Mouse (Mus musculus) kidney, embryonic 16.5 days (tissue): ENCODE measurements around the gene Lctl. TPM values are rescaled to one million over a fixed set of nuclear protein-coding genes. Genes with fewer than 3 reads are reported as not detected.
"Not testable (repeated sequence)": the region's sequence is repeated elsewhere in the genome, so short reads cannot be mapped to it uniquely, and the experiment has no call there.

ENCODE experiments used
- ATAC-seq: fragments of 200-750 bp; cut with Nextera tagmentation; 2 replicates; pipeline ENCODE4 v1.8.0; 2017; ENCODE audit warnings: moderate TSS enrichment; ENCODE audit not compliant: low FRiP score, low TSS enrichment
- H3K27ac ChIP-seq: fragments of 300-500 bp; sonication (generic); 2 replicates; pipeline ENCODE4 v1.5.1; 2014; ENCODE audit warnings: low read length
- H3K27me3 ChIP-seq: fragments of 300-500 bp; sonication (generic); 2 replicates; pipeline ENCODE4 v1.6.1; 2014; ENCODE audit warnings: low read length, control low read depth, mixed read lengths; ENCODE audit not compliant: insufficient read depth
- H3K36me3 ChIP-seq: fragments of 300-500 bp; sonication (generic); 2 replicates; pipeline ENCODE4 v1.6.1; 2014; ENCODE audit warnings: low read length, control low read depth, mixed read lengths; ENCODE audit not compliant: insufficient read depth
- H3K4me1 ChIP-seq: fragments of 300-500 bp; sonication (generic); 2 replicates; pipeline ENCODE4 v1.6.1; 2014; ENCODE audit warnings: low read length, control low read depth, mixed read lengths; ENCODE audit not compliant: insufficient read depth
- H3K4me2 ChIP-seq: fragments of 300-500 bp; sonication (generic); replicated peaks from 2 replicates; pipeline ENCODE4 v1.6.1; 2014; ENCODE audit warnings: low read depth, low read length
- H3K4me3 ChIP-seq: fragments of 300-500 bp; sonication (generic); 2 replicates; pipeline ENCODE4 v1.5.1; 2014; ENCODE audit warnings: mild to moderate bottlenecking, low read length
- H3K9ac ChIP-seq: fragments of 300-500 bp; sonication (generic); replicated peaks from 2 replicates; pipeline ENCODE4 v1.6.1; 2014; ENCODE audit warnings: low read length
- H3K9me3 ChIP-seq: fragments of 300-500 bp; sonication (generic); 2 replicates; pipeline ENCODE4 v1.6.1; 2016; ENCODE audit warnings: low read length, control low read depth
- WGBS: fragments of 180-500 bp; shearing (Covaris S2); extraction: QIAGEN DNeasy Blood & Tissue Kit; methylation state at CpG from one replicate; pipeline ENCODE4 v1.1.7; 2014; 5-methylcytosine and 5-hydroxymethylcytosine counted together
- polyA plus RNA-seq: library from polyadenylated mRNA; unstranded; fragments of >200 nt; fragmentation: Nextera tagmentation; extraction: Ambion mirVana; gene quantifications from 2 replicates; pipeline ENCODE4 v1.2.1, GENCODE M21; 2015

Gene Lctl
- polyA plus RNA-seq, 1 experiment from 2014 or later, result 0.07 TPM

DNA sequence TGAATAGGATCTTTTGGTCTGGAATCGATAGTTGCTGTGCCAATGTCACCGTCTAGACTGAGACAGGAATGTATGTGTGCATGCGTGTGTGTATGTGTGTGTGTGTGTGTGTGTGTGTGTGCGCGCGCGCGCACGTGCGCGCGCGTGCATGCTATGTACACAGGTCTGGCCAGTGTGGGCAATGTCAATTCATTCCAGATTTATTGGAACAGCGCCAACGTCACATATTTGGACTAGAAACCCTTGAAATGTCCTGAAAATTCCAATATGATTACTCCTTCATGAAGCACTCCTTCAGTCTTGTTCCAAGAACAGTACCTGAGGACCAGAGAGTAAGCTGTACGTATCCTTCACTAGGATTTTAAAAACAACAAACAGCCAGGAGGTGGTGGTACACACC lies 6.4 kb upstream of the Lctl start:
- Histone ChIP-seq H3K9ac (no peak overlapping the region), H3K27ac (no peak overlapping the region), H3K4me2 (no peak overlapping the region), H3K4me3 (no peak overlapping the region), H3K27me3 (no peaks in the 10 kb centered on the region), H3K36me3 (no peaks in the 10 kb centered on the region), H3K4me1 (no peaks in the 10 kb centered on the region), H3K9me3 (no peaks in the 10 kb centered on the region)
- no peak for ATAC-seq
- 95% methylated on average over 16 of the region's 16 CpGs for WGBS

DNA sequence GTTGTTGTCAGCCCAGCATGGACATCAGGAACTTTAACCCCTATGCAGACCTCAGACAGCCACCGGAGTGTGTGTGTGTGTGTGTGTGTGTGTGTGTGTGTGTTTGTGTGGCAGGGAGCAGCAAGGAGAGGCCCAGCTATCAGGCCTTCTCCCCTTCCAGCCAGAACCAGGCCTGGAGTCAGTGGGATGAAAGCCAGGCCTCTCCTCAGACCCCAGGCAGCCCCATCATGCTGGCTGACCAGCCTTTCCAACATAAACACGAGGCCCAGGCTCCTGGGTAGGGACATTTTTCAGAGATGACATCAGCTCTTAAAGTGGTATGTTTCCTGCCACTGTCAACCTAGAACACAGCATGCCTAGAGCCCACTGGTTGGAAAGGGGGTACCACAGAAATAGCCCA lies 2.3 kb upstream of the Lctl start:
- H3K27me3 ChIP-seq, result no peaks in the 10 kb centered on the region
- WGBS, result 36% methylated on average over 2 of the region's 2 CpGs
- no peak overlapping the region for H3K9ac ChIP-seq
- H3K4me3 ChIP-seq, result no peak overlapping the region
- no peaks in the 10 kb centered on the region for H3K36me3 ChIP-seq
- no peak for ATAC-seq
- H3K9me3 ChIP-seq, result no peaks in the 10 kb centered on the region
- H3K4me2 ChIP-seq, result no peak overlapping the region
- no peak overlapping the region for H3K27ac ChIP-seq
- no peaks in the 10 kb centered on the region for H3K4me1 ChIP-seq

DNA sequence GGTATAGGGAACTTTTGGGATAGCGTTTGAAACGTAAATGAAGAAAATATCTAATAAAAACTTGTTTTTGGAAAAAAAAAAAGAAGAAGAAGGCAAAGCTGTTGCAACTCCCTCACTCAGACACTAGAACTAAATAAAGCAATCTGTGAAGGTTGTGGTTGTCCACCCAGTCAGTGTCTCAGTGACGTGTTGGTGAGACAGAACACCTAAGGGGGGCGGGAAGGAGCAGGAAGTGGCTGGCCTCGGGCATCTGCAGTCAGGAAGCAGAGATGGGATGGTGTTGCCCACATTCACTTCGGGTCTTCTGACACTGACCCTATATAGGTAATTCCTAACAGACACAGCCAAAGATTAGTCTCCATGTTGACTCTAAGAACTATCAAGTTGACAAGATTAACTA lies 1.2 kb upstream of the Lctl start:
- WGBS, result 86% methylated on average over 6 of the region's 6 CpGs
- H3K4me3 ChIP-seq, result no peak overlapping the region
- no peak overlapping the region for H3K9ac ChIP-seq

DNA sequence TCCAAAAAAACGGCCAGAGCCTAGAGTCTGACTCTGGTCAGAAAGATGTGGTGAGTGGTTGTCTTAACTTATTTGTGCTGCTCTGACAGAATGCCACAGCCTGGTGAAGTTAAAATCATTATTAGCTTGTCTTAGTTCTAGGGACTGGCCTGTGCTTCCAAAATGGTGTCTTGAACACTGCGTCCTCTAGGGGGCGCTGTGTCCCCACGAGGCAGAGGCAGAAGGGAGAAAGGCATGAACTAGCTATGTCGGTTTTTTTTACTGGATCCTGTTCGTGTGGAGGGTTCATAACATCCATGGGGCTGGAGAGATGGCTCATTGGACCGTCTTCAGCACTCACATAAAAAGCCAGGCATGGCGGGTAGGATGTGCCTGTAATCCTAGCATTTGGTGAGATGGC lies 3.0 kb downstream of the Lctl start:
- H3K9me3 ChIP-seq, result no peaks in the 10 kb centered on the region
- H3K36me3 ChIP-seq, result no peaks in the 10 kb centered on the region
- ATAC-seq, result no peak
- H3K4me3 ChIP-seq, result no peak overlapping the region
- H3K4me2 ChIP-seq, result no peak overlapping the region
- 33% methylated on average over 8 of the region's 8 CpGs for WGBS
- H3K4me1 ChIP-seq, result no peaks in the 10 kb centered on the region
- no peak overlapping the region for H3K27ac ChIP-seq
- H3K9ac ChIP-seq, result no peak overlapping the region
- H3K27me3 ChIP-seq, result no peaks in the 10 kb centered on the region

More for the DNA sequence above, 1.2 kb upstream of the Lctl start:
- no peak for ATAC-seq
- Histone ChIP-seq H3K36me3 (no peaks in the 10 kb centered on the region), H3K4me1 (no peaks in the 10 kb centered on the region), H3K27ac (no peak overlapping the region), H3K4me2 (no peak overlapping the region), H3K9me3 (no peaks in the 10 kb centered on the region), H3K27me3 (no peaks in the 10 kb centered on the region)

DNA sequence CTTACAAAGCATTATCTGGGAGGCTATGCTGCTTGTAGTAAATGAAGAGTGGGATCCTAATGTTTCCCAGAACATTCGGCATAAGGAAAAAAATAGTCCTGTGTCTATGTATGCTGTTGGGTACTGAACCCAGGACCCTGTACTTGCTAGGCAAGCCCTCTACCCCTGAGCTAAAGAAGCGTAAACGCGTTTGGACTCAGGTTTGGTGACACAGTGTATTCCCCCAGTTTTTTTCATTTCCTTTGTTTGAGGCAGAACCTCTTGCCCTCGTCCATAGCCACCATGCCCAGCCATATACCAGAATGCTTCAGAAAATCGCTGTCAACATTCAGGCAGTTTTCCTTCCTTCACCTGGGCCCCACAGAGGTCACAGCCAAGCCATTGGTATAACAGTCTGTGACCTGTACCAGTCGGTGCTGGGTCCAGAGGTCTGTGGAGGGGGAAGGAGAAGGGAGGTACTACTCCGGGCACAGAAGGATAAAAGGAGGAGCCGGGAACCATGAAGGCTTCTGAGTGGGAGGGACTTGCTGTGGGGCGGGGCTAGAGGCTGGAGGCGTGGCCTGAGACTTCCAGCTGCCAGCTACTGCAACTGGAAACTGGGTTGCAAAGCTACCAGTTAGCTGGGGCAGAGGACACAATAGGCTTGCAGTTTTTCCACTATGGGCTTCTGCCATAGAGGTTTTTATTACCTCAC lies 3.8 kb downstream of the Lctl start:
- WGBS, result 39% methylated on average over 11 of the region's 11 CpGs
- no peak overlapping the region for H3K4me2 ChIP-seq
- 0 out of 2 replicates have a peak, but pooled peaks have one; percentile 40 for ATAC-seq
- no peak overlapping the region for H3K9ac ChIP-seq
- H3K4me3 ChIP-seq, result no peak overlapping the region
- H3K9me3 ChIP-seq, result no peaks in the 10 kb centered on the region
- H3K27ac ChIP-seq, result no peak overlapping the region
- no peaks in the 10 kb centered on the region for H3K27me3 ChIP-seq
- H3K4me1 ChIP-seq, result peaks cover under 1% of the 10 kb centered on the region; the same call in 1 of the 2 replicates
- no peaks in the 10 kb centered on the region for H3K36me3 ChIP-seq

DNA sequence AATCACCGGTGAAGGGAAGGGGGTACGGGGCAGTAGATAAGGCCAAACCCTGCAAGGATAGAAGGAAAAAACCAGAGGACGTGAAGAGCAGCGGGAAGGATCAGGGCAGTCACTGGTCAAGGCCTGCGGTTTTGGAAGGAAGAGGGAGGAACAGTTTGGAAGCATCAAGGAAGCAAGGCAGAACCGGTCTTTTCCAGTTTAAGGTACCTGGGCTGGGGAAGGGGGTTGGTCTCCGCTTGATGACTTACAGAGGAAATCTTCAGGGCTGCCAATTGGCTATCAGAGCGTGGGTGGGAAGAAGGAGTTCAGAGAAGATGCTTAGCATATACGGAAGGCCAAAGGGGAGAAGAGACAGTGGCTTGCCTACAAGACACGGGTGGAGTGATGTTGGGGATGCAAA lies 5.7 kb downstream of the Lctl start:
- Histone ChIP-seq H3K27ac (no peak overlapping the region), H3K9me3 (no peaks in the 10 kb centered on the region), H3K4me1 (peaks cover 7% of the 10 kb centered on the region; the same call in 1 of the 2 replicates), H3K27me3 (no peaks in the 10 kb centered on the region), H3K4me2 (no peak overlapping the region), H3K36me3 (no peaks in the 10 kb centered on the region), H3K4me3 (no peak overlapping the region), H3K9ac (no peak overlapping the region)
- no peak for ATAC-seq
- WGBS, result 86% methylated on average over 10 of the region's 10 CpGs

DNA sequence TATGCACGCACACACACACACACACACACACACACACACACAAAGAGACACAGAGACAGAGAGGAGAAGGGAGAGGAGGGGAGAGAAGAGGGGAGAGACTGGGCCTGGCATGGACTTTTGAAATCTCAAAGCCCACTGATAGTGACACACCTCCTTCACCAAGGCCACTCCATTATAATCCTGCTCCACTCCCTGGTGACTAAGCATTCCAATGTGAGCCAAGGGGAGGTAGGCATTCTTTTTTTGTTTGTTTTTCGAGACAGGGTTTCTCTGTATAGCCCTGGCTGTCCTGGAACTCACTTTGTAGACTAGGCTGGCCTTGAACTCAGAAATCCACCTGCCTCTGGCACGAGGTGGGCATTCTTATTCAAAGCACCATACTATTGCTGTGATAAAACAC lies 7.9 kb downstream of the Lctl start:
- H3K4me1 ChIP-seq, H3K36me3 ChIP-seq, H3K9ac ChIP-seq, H3K27me3 ChIP-seq, H3K4me3 ChIP-seq, ATAC-seq, H3K9me3 ChIP-seq, H3K27ac ChIP-seq, H3K4me2 ChIP-seq: not testable (repeated sequence)
- 63% methylated on average over 3 of the region's 3 CpGs for WGBS

DNA sequence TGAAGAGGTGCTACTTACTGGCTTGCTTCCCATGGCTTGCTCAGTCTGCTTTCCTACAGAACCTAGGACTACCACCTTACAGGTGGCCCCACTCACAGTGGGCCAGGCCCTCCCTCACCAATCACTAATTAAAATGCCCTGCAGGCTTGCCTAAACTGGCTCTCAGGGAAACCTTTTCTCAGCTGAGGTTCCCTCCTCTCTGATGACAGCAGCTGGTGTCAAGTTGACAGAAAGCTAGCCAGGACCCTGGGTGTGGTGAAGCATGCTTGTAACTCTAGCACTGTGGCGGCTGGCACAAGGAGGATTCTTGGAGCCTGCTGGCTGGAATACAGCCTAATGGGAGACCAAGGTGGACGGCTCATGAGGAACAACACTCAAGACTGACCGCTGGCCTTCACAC lies 8.4 kb downstream of the Lctl start:
- peak; percentile 66 for ATAC-seq
- Histone ChIP-seq H3K9me3 (no peaks in the 10 kb centered on the region), H3K9ac (no peak overlapping the region), H3K4me3 (no peak overlapping the region), H3K4me2 (no peak overlapping the region), H3K27ac (no peak overlapping the region), H3K27me3 (no peaks in the 10 kb centered on the region), H3K4me1 (peaks cover 7% of the 10 kb centered on the region; the same call in 1 of the 2 replicates), H3K36me3 (no peaks in the 10 kb centered on the region)
- WGBS, result 35% methylated on average over 3 of the region's 3 CpGs

DNA sequence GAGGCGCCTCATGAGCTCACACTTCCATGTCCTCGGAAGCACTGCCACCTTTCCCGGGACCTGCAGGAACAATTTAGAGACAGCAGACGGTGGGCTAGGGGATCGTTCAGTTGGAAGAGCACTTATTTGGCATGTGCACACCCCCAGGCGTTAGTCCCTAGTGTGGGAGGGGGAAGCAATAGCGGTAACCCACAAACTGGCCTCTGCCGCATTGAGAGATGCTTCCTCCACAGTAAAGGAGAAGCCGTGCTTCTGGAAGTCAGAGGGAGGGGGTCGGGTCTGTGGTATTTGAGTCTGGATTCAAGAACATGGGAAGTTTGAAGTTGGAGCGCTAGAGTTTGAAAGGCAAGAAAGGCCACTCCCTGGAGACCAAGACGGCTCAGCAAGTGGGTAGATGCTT lies 9.2 kb downstream of the Lctl start:
- peaks cover 7% of the 10 kb centered on the region; the same call in 1 of the 2 replicates for H3K4me1 ChIP-seq
- H3K36me3 ChIP-seq, result no peaks in the 10 kb centered on the region
- H3K27ac ChIP-seq, result no peak overlapping the region
- no peak for ATAC-seq
- no peaks in the 10 kb centered on the region for H3K27me3 ChIP-seq
- no peaks in the 10 kb centered on the region for H3K9me3 ChIP-seq
- 43% methylated on average over 12 of the region's 12 CpGs for WGBS
- no peak overlapping the region for H3K9ac ChIP-seq
- no peak overlapping the region for H3K4me3 ChIP-seq
- 0 out of 2 replicates have a peak overlapping the region, but pooled peaks have one; percentile 2 for H3K4me2 ChIP-seq

DNA sequence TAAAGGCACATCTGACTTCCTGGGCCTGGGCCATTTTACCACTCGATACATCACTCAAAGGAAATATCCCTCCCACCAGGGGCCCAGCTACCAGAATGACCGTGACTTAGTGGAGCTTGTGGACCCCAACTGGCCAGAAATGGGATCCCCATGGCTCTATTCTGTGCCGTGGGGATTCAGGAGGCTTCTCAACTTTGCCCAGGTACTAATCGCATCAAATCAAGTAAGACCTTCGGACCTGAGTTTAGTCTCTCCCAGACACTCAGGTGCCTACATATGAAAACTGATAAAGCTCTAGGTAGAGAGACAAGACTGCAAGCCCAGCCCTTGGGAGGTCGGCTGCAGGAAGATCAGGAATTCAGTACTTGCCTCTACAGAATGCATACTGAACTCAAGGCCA lies 14.7 kb downstream of the Lctl start:
- no peak overlapping the region for H3K4me2 ChIP-seq
- no peak overlapping the region for H3K27ac ChIP-seq
- H3K4me1 ChIP-seq, result no peaks in the 10 kb centered on the region
- H3K4me3 ChIP-seq, result no peak overlapping the region
- no peaks in the 10 kb centered on the region for H3K36me3 ChIP-seq
- H3K27me3 ChIP-seq, result no peaks in the 10 kb centered on the region
- 82% methylated on average over 6 of the region's 6 CpGs for WGBS
- H3K9ac ChIP-seq, result no peak overlapping the region
- no peak for ATAC-seq
- no peaks in the 10 kb centered on the region for H3K9me3 ChIP-seq
